Mouse (Mus musculus) ES-E14 (cell line): ENCODE measurements around the gene Fuz. TPM values are rescaled to one million over a fixed set of nuclear protein-coding genes. Genes with fewer than 3 reads are reported as not detected.

Experiments used
- DNase-seq: peaks from one replicate; pipeline ENCODE4 v3.0.0-alpha.2; 2013; ENCODE audit warnings: low read depth, low spot score
- H3K27ac ChIP-seq: 2 replicates; pipeline ENCODE4 v1.5.1; 2012; ENCODE audit warnings: low read depth, mild to moderate bottlenecking, low read length, moderate library complexity, mixed read lengths; ENCODE audit not compliant: poor library complexity, insufficient read depth, severe bottlenecking
- H3K36me3 ChIP-seq: 2 replicates; pipeline ENCODE4 v1.6.1; 2012; ENCODE audit warnings: mild to moderate bottlenecking, low read length, moderate library complexity, mixed read lengths; ENCODE audit not compliant: control insufficient read depth, poor library complexity, insufficient read depth, severe bottlenecking
- H3K4me1 ChIP-seq, 2 experiments: fragments of 150-350 bp in 1 of 2; sonication (generic) in 1 of 2; 2 replicates each; pipeline ENCODE4 v1.6.1; 2012; ENCODE audit warnings: low read length in 2 of 2, mild to moderate bottlenecking in 1 of 2, mixed read lengths in 1 of 2; ENCODE audit not compliant: control insufficient read depth in 2 of 2, insufficient read depth in 2 of 2, poor library complexity in 1 of 2
- H3K4me3 ChIP-seq, 2 experiments: fragments of 150-350 bp in 1 of 2; sonication (generic) in 1 of 2; 2 replicates each; pipeline ENCODE4 v1.5.1; 2012; ENCODE audit warnings: low read length in 2 of 2, low read depth in 1 of 2, mild to moderate bottlenecking in 1 of 2, mixed read lengths in 1 of 2; ENCODE audit not compliant: insufficient read depth in 1 of 2, poor library complexity in 1 of 2, severe bottlenecking in 1 of 2
- H3K9ac ChIP-seq: 2 replicates; pipeline ENCODE4 v1.6.1; 2012; ENCODE audit warnings: low read depth, mild to moderate bottlenecking, low read length, mixed read lengths; ENCODE audit not compliant: poor library complexity, insufficient read depth, severe bottlenecking
- H3K9me3 ChIP-seq: fragments of 150-350 bp; sonication (generic); 2 replicates; pipeline ENCODE4 v1.6.1; 2012; ENCODE audit warnings: low read depth, mild to moderate bottlenecking, low read length; ENCODE audit not compliant: control insufficient read depth, insufficient read depth
- CHD2 ChIP-seq: IDR thresholded peaks from 2 replicates; pipeline ENCODE4 v1.6.1; 2014; ENCODE audit warnings: mild to moderate bottlenecking, low read depth, low read length, inconsistent platforms
- HCFC1 ChIP-seq: IDR thresholded peaks from 2 replicates; pipeline ENCODE4 v1.6.1; 2012; ENCODE audit warnings: low read length, inconsistent platforms, borderline replicate concordance; ENCODE audit not compliant: insufficient read depth
- MAFK ChIP-seq: IDR thresholded peaks from 2 replicates; pipeline ENCODE4 v1.6.1; 2014; ENCODE audit warnings: mild to moderate bottlenecking, low read depth, low read length, inconsistent platforms; ENCODE audit not compliant: insufficient read depth
- ZC3H11A ChIP-seq: IDR thresholded peaks from 2 replicates; pipeline ENCODE4 v1.6.1; 2012; ENCODE audit warnings: low read depth, mild to moderate bottlenecking, inconsistent platforms, low read length, borderline replicate concordance
- ZNF384 ChIP-seq: IDR thresholded peaks from 2 replicates; pipeline ENCODE4 v1.6.1; 2012; ENCODE audit warnings: low read depth, low read length, inconsistent platforms
- in situ Hi-C, 2 experiments: fragments of 600-800 bp; cut with MboI; formaldehyde crosslinking; loops; one replicate each; pipeline ENCODE4 v1.15.1; 2025; ENCODE audit warnings: low sequenced_read_pairs in 2 of 2, inconsistent platforms in 1 of 2; ENCODE audit not compliant: unreplicated experiment in 2 of 2
- total RNA-seq: library from RNA; depleted of rRNA; stranded (reverse); fragments of 300-350 nt; gene quantifications from 2 replicates; pipeline ENCODE4 v1.2.3, GENCODE M21; 2012; rRNA removed

Fuz gene
- 14.2 and 17.2 TPM in 2 replicates for total RNA-seq

DNA sequence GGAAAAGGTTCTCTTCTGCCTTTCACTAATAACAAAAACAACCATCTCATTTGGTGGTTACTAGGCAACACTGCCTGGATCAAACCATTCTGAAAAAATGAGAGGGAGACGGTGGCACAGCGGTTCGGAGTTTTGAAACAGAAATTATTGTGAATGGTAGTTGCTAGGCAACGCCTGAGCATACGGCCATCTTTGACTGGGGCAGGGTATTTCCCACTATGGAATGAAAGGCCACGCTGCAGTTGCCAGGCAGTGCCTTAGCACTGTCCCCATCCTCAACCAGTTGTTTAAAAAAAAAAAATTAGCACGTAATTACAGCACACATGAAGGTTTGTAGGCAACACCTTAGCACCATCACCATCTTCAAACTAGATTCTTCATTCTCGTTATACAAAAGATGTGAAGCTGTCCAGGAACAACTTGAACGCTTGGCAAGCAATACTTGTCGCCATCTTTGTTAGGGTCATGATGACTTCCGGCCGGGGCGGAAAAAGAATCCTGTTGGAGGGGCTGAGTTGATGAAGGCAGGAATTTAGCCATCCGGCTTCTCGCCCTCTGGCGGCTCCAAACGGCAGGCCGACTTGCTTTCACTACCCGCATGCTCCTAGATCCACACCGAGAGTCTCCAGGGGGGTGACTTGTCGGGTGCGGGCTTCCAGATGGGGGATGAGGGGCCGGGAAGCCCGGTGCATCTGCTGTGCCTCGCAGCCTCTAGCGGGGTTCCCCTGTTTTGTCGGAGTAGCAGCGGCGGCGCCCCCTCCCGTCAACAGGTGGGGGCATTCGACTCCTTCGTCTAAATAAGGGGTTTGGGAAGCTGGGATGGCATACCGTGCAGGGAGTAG is at the start of gene Fuz:
Gene Fuz (plus strand): TSS at position 487 of the 842 bp plus-strand sequence.
- H3K4me1 ChIP-seq = peaks cover 0 to 8% of the 10 kb centered on the region in 2 experiments; a peak in 1 of 4 replicates

DNA sequence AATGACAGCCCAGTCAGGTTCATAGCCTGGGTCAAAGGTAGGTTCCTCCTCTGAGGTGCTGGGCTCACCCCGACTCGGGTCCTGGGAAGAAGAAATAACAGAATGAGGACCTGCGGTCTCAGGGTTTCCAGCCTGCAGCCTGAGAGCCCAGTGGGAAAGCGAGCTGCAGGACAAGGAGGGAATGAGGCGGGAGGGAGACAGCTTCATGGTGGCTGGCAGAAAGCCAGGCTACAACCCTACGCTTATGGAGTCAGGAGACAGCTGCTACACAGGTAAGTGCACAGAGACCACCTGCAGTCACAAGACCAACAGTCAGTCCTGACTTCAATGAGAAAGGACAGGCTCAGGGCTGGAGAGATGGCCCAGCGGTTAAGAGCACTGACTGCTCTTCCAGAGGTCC is 49.1 kb upstream of the Fuz start:
- Histone ChIP-seq H3K27ac (no peak overlapping the region), H3K36me3 (peaks cover 36% of the 10 kb centered on the region), H3K9me3 (no peaks in the 10 kb centered on the region), H3K4me3 (no peak overlapping the region), H3K9ac (no peak overlapping the region), H3K4me1 (peaks cover 0 to 10% of the 10 kb centered on the region in 2 experiments; a peak in 1 of 4 replicates)
- TF ChIP-seq ZNF384 (no peak), ZC3H11A (no peak), CHD2 (no peak), MAFK (no peak), HCFC1 (no peak)
- no peak for DNase-seq
- in situ Hi-C loops = no loop called here

More for the DNA sequence above, at the start of gene Fuz:
- Histone ChIP-seq H3K9me3 (no peaks in the 10 kb centered on the region), H3K9ac (peak within 1 kb of the TSS; percentile 78), H3K4me3 (peak within 1 kb of the TSS; percentile 69 to 70), H3K27ac (peak within 1 kb of the TSS; percentile 16), H3K36me3 (peaks cover 17% of the 10 kb centered on the region)
- in situ Hi-C loops = no loop called here
- TF ChIP-seq MAFK (no peak), CHD2 (no peak), HCFC1 (peak; percentile 79)
- peak; percentile 95 for DNase-seq

DNA sequence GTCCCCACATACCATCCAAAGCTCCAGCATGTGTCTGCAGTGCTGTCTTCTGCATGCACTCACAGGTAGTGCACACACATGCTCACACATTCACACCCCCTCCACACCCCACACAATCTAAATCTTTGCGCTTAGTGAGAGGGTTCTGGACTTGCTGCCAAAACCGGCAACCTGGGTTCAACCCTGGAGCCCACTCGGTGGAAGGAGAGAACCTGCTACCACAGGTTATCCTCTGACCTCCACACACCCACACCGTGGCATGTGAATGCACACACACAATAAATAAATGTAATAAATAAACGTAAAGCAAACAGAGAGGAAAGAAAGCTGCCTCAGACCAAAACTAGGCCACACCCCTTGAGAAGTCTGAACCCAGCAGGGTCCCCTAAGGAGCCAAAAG is 48.1 kb upstream of the Fuz start:
- Histone ChIP-seq H3K4me3 (peak overlapping the region; percentile 85 to 86), H3K9ac (peak overlapping the region; percentile 30; the same call in 1 of the 2 replicates), H3K4me1 (peaks cover 0 to 14% of the 10 kb centered on the region in 2 experiments; a peak in 1 of 4 replicates), H3K27ac (no peak overlapping the region), H3K9me3 (no peaks in the 10 kb centered on the region), H3K36me3 (peaks cover 36% of the 10 kb centered on the region)
- TF ChIP-seq HCFC1 (no peak), ZNF384 (no peak), MAFK (no peak)
- in situ Hi-C loops = no loop called here
- DNase-seq = no peak

DNA sequence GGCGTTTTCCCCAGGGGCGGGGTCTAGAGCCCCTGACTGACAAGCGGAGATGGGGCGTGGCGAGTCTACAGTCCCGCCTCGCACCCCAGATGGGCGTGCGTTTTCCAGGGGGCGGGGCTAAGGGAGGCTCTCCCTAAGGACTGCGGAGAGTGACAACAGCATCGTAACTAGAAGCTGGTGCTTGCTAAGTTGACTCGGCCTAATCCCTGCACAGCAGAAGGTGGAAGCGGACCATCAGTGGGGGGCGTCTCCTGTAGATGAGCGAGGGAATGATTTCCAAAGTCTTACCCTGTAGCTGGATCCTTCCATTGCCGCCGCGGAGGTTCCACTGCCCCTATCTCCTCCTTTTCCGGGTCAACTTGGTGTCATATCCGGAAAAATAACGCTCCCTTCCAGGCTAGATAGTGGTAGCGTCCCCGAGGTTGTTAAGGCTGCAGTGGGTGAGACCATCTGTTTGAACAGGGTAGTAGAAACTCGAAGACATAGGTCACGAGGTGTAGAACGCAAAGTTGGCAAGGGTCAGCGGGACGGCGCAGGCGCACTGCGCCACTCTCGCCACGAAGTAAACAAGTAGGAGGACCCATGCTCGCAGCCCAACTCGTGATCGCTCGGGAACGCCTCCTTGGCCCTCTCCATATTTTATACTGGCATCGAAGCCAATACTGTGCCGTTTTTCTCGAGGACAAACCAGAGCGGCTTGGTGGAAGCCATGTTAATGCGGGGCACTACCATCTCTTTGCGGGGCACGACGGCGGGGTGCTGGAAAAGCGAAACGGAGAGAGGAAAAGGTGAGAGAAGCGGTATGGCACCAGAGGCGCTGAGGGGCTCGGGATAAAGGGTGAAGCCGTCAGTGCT is 47.1 kb upstream of the Fuz start, which contains the start of the genes Akt1s1 and Tbc1d17:
Gene Akt1s1 (plus strand): TSS at position 431 of the 855 bp plus-strand sequence.
Gene Tbc1d17 (minus strand): TSS at position 519 of the 855 bp plus-strand sequence.
- DNase-seq = peak; percentile 97
- peak within 1 kb of the TSS; percentile 93 for H3K9ac ChIP-seq
- in situ Hi-C loops = no loop called here
- peaks cover 0 to 22% of the 10 kb centered on the region in 2 experiments; a peak in 2 of 4 replicates for H3K4me1 ChIP-seq
- H3K9me3 ChIP-seq = no peaks in the 10 kb centered on the region
- peak within 1 kb of the TSS; percentile 85 to 86 for H3K4me3 ChIP-seq
- no peak for TF ChIP-seq ZNF384
- peak; percentile 77 for TF ChIP-seq HCFC1
- no peak for TF ChIP-seq CHD2
- TF ChIP-seq ZC3H11A = no peak
- TF ChIP-seq MAFK = no peak
- peak within 1 kb of the TSS; percentile 97 for H3K27ac ChIP-seq
- peaks cover 28% of the 10 kb centered on the region for H3K36me3 ChIP-seq
